Mouse (Mus musculus): ENCODE data around the gene Shroom2. TPM values are rescaled to one million over a fixed set of nuclear protein-coding genes. Genes with fewer than 3 reads are reported as not detected.

The Shroom2 gene
- polyA plus RNA-seq, 1 experiment from 2014 or later = 7.3 TPM

- Histone ChIP-seq H3K4me3 (ENCODE audit: low read depth, low read length) (no peak overlapping the region), H3K36me3 (ENCODE audit: control insufficient read depth, insufficient read depth, low read length) (no peaks in the 10 kb centered on the region), H3K27ac (ENCODE audit: low read depth, low read length) (no peak overlapping the region), H3K4me2 (no peak overlapping the region), H3K9me3 (replicated peaks; ENCODE audit: control insufficient read depth, low read length) (no peaks in the 10 kb centered on the region), H3K27me3 (ENCODE audit: control insufficient read depth, insufficient read depth, low read length) (no peaks in the 10 kb centered on the region), H3K4me1 (ENCODE audit: control insufficient read depth, insufficient read depth, low read length) (0 out of 2 replicates have a peak, but pooled peaks cover 5% of the 10 kb centered on the region), H3K9ac (ENCODE audit: low read depth, low read length) (no peak overlapping the region)
- no peak for ATAC-seq (replicated peaks; ENCODE audit: insufficient number of reproducible peaks, low FRiP score, low TSS enrichment)
- 49% methylated on average over 3 of the region's 3 CpGs for WGBS (ENCODE audit: insufficient replicate concordance)
Measured at GRCm38 (mm10) chrX:152676357-152676756, 92.9 kb downstream of the Shroom2 start.

- H3K4me3 ChIP-seq (ENCODE audit: low read depth, low read length) = no peak overlapping the region
- no peak overlapping the region for H3K27ac ChIP-seq (ENCODE audit: low read depth, low read length)
- ATAC-seq (replicated peaks; ENCODE audit: insufficient number of reproducible peaks, low FRiP score, low TSS enrichment) = no peak
- no peaks in the 10 kb centered on the region for H3K36me3 ChIP-seq (ENCODE audit: control insufficient read depth, insufficient read depth, low read length)
- WGBS (ENCODE audit: insufficient replicate concordance) = 62% methylated on average over 3 of the region's 3 CpGs
- no peaks in the 10 kb centered on the region for H3K4me1 ChIP-seq (ENCODE audit: control insufficient read depth, insufficient read depth, low read length)
- no peak overlapping the region for H3K4me2 ChIP-seq
- H3K27me3 ChIP-seq (ENCODE audit: control insufficient read depth, insufficient read depth, low read length) = no peaks in the 10 kb centered on the region
- no peaks in the 10 kb centered on the region for H3K9me3 ChIP-seq (replicated peaks; ENCODE audit: control insufficient read depth, low read length)
- no peak overlapping the region for H3K9ac ChIP-seq (ENCODE audit: low read depth, low read length)
Measured at GRCm38 (mm10) chrX:152673431-152673830, 95.8 kb downstream of the Shroom2 start.

GRCm38 (mm10) chrX:152657363-152658036 is 111.8 kb downstream of the Shroom2 start:
- H3K4me3 ChIP-seq (ENCODE audit: low read depth, low read length) = no peak overlapping the region
- H3K9me3 ChIP-seq (replicated peaks; ENCODE audit: control insufficient read depth, low read length) = no peaks in the 10 kb centered on the region
- no peak overlapping the region for H3K27ac ChIP-seq (ENCODE audit: low read depth, low read length)
- H3K9ac ChIP-seq (ENCODE audit: low read depth, low read length) = no peak overlapping the region
- H3K27me3 ChIP-seq (ENCODE audit: control insufficient read depth, insufficient read depth, low read length) = no peaks in the 10 kb centered on the region; the same call in 1 of the 2 replicates
- H3K4me1 ChIP-seq (ENCODE audit: control insufficient read depth, insufficient read depth, low read length) = no peaks in the 10 kb centered on the region
- H3K36me3 ChIP-seq (ENCODE audit: control insufficient read depth, insufficient read depth, low read length) = no peaks in the 10 kb centered on the region
- 61% methylated on average over 4 of the region's 4 CpGs for WGBS (ENCODE audit: insufficient replicate concordance)
- ATAC-seq (replicated peaks; ENCODE audit: insufficient number of reproducible peaks, low FRiP score, low TSS enrichment) = no peak
- H3K4me2 ChIP-seq = no peak overlapping the region

- ATAC-seq (replicated peaks; ENCODE audit: insufficient number of reproducible peaks, low FRiP score, low TSS enrichment) = no peak
- Histone ChIP-seq H3K36me3 (ENCODE audit: control insufficient read depth, insufficient read depth, low read length) (no peaks in the 10 kb centered on the region), H3K27me3 (ENCODE audit: control insufficient read depth, insufficient read depth, low read length) (no peaks in the 10 kb centered on the region; the same call in 1 of the 2 replicates), H3K27ac (ENCODE audit: low read depth, low read length) (no peak overlapping the region), H3K4me2 (no peak overlapping the region), H3K4me1 (ENCODE audit: control insufficient read depth, insufficient read depth, low read length) (no peaks in the 10 kb centered on the region), H3K4me3 (ENCODE audit: low read depth, low read length) (no peak overlapping the region), H3K9ac (ENCODE audit: low read depth, low read length) (no peak overlapping the region), H3K9me3 (replicated peaks; ENCODE audit: control insufficient read depth, low read length) (no peaks in the 10 kb centered on the region)
- WGBS (ENCODE audit: insufficient replicate concordance) = 78% methylated on average over 2 of the region's 2 CpGs
Measured at GRCm38 (mm10) chrX:152656609-152656939, 112.7 kb downstream of the Shroom2 start.

- no peaks in the 10 kb centered on the region for H3K27me3 ChIP-seq (ENCODE audit: control insufficient read depth, insufficient read depth, low read length)
Measured at GRCm38 (mm10) chrX:152655796-152656608, 113.3 kb downstream of the Shroom2 start.

GRCm38 (mm10) chrX:152652676-152653075 is 116.6 kb downstream of the Shroom2 start:
- H3K4me2 ChIP-seq = no peak overlapping the region
- 91% methylated on average over 2 of the region's 2 CpGs for WGBS (ENCODE audit: insufficient replicate concordance)
- H3K4me1 ChIP-seq (ENCODE audit: control insufficient read depth, insufficient read depth, low read length) = no peaks in the 10 kb centered on the region
- no peaks in the 10 kb centered on the region for H3K36me3 ChIP-seq (ENCODE audit: control insufficient read depth, insufficient read depth, low read length)
- H3K27me3 ChIP-seq (ENCODE audit: control insufficient read depth, insufficient read depth, low read length) = no peaks in the 10 kb centered on the region
- ATAC-seq (replicated peaks; ENCODE audit: insufficient number of reproducible peaks, low FRiP score, low TSS enrichment) = no peak
- H3K27ac ChIP-seq (ENCODE audit: low read depth, low read length) = no peak overlapping the region
- H3K9ac ChIP-seq (ENCODE audit: low read depth, low read length) = no peak overlapping the region
- no peak overlapping the region for H3K4me3 ChIP-seq (ENCODE audit: low read depth, low read length)
- no peaks in the 10 kb centered on the region for H3K9me3 ChIP-seq (replicated peaks; ENCODE audit: control insufficient read depth, low read length)

More at GRCm38 (mm10) chrX:152655796-152656608, 113.3 kb downstream of the Shroom2 start:
- H3K27ac ChIP-seq (ENCODE audit: low read depth, low read length) = no peak overlapping the region
- H3K4me3 ChIP-seq (ENCODE audit: low read depth, low read length) = no peak overlapping the region
- WGBS (ENCODE audit: insufficient replicate concordance) = 57% methylated on average over 8 of the region's 8 CpGs
- no peaks in the 10 kb centered on the region for H3K36me3 ChIP-seq (ENCODE audit: control insufficient read depth, insufficient read depth, low read length)
- no peak overlapping the region for H3K9ac ChIP-seq (ENCODE audit: low read depth, low read length)
- no peaks in the 10 kb centered on the region for H3K9me3 ChIP-seq (replicated peaks; ENCODE audit: control insufficient read depth, low read length)
- no peaks in the 10 kb centered on the region for H3K4me1 ChIP-seq (ENCODE audit: control insufficient read depth, insufficient read depth, low read length)
- no peak overlapping the region for H3K4me2 ChIP-seq
- no peak for ATAC-seq (replicated peaks; ENCODE audit: insufficient number of reproducible peaks, low FRiP score, low TSS enrichment)

GRCm38 (mm10) chrX:152644827-152645226 is 124.4 kb downstream of the Shroom2 start:
- Histone ChIP-seq H3K27me3 (ENCODE audit: control insufficient read depth, insufficient read depth, low read length) (no peaks in the 10 kb centered on the region), H3K9me3 (replicated peaks; ENCODE audit: control insufficient read depth, low read length) (no peaks in the 10 kb centered on the region), H3K4me3 (ENCODE audit: low read depth, low read length) (no peak overlapping the region), H3K4me1 (ENCODE audit: control insufficient read depth, insufficient read depth, low read length) (no peaks in the 10 kb centered on the region), H3K36me3 (ENCODE audit: control insufficient read depth, insufficient read depth, low read length) (no peaks in the 10 kb centered on the region), H3K4me2 (no peak overlapping the region), H3K27ac (ENCODE audit: low read depth, low read length) (no peak overlapping the region), H3K9ac (ENCODE audit: low read depth, low read length) (no peak overlapping the region)
- WGBS (ENCODE audit: insufficient replicate concordance) = 67% methylated on average over 4 of the region's 4 CpGs
- no peak for ATAC-seq (replicated peaks; ENCODE audit: insufficient number of reproducible peaks, low FRiP score, low TSS enrichment)

- Histone ChIP-seq H3K4me2 (no peak overlapping the region), H3K4me1 (ENCODE audit: control insufficient read depth, insufficient read depth, low read length) (no peaks in the 10 kb centered on the region), H3K27me3 (ENCODE audit: control insufficient read depth, insufficient read depth, low read length) (no peaks in the 10 kb centered on the region), H3K36me3 (ENCODE audit: control insufficient read depth, insufficient read depth, low read length) (no peaks in the 10 kb centered on the region), H3K9me3 (replicated peaks; ENCODE audit: control insufficient read depth, low read length) (no peaks in the 10 kb centered on the region), H3K4me3 (ENCODE audit: low read depth, low read length) (no peak overlapping the region), H3K9ac (ENCODE audit: low read depth, low read length) (no peak overlapping the region), H3K27ac (ENCODE audit: low read depth, low read length) (no peak overlapping the region)
- ATAC-seq (replicated peaks; ENCODE audit: insufficient number of reproducible peaks, low FRiP score, low TSS enrichment) = no peak
- WGBS (ENCODE audit: insufficient replicate concordance) = 68% methylated on average over 11 of the region's 11 CpGs
Measured at GRCm38 (mm10) chrX:152643679-152644638, 125.3 kb downstream of the Shroom2 start.

All from heart, embryonic 11.5 days (tissue).